Mouse (Mus musculus) stomach, postnatal 0 days (tissue): Measurements from ENCODE around the gene BC107364. TPM values are rescaled to one million over a fixed set of nuclear protein-coding genes. Genes with fewer than 3 reads are reported as not detected.
"Not testable (repeated sequence)": the region's sequence is repeated elsewhere in the genome, so short reads cannot be mapped to it uniquely, and the experiment has no call there.

ENCODE experiments used
- ATAC-seq: fragments of 200-750 bp; cut with Nextera tagmentation; 2 replicates; pipeline ENCODE4 v1.8.0; 2017; ENCODE audit not compliant: low FRiP score, low TSS enrichment
- DNase-seq: peaks from one replicate; pipeline ENCODE4 v3.0.0-alpha.2; 2016; ENCODE audit warnings: low spot score
- H3K27ac ChIP-seq: fragments of 300-500 bp; sonication (generic); replicated peaks from 2 replicates; pipeline ENCODE4 v1.5.1; 2014; ENCODE audit warnings: mild to moderate bottlenecking, control low read depth
- H3K27me3 ChIP-seq: fragments of 300-500 bp; sonication (generic); 2 replicates; pipeline ENCODE4 v1.6.1; 2014; ENCODE audit warnings: low read length; ENCODE audit not compliant: control insufficient read depth, insufficient read depth
- H3K36me3 ChIP-seq: fragments of 300-500 bp; sonication (generic); 2 replicates; pipeline ENCODE4 v1.6.1; 2014; ENCODE audit warnings: low read length, mixed read lengths; ENCODE audit not compliant: control insufficient read depth, insufficient read depth
- H3K4me1 ChIP-seq: fragments of 300-500 bp; sonication (generic); replicated peaks from 2 replicates; pipeline ENCODE4 v1.6.1; 2014; ENCODE audit warnings: antibody characterized with exemption; ENCODE audit not compliant: control insufficient read depth, insufficient read depth
- H3K4me2 ChIP-seq: fragments of 300-500 bp; sonication (generic); replicated peaks from 2 replicates; pipeline ENCODE4 v1.6.1; 2014; ENCODE audit warnings: low read depth, mild to moderate bottlenecking, control low read depth, moderate library complexity
- H3K4me3 ChIP-seq: fragments of 300-500 bp; sonication (generic); 2 replicates; pipeline ENCODE4 v1.5.1; 2014; ENCODE audit warnings: low read depth, low read length, control low read depth
- H3K9ac ChIP-seq: fragments of 300-500 bp; sonication (generic); 2 replicates; pipeline ENCODE4 v1.6.1; 2014; ENCODE audit warnings: mild to moderate bottlenecking, low read length, control low read depth, mixed read lengths
- H3K9me3 ChIP-seq: fragments of 300-500 bp; sonication (generic); 2 replicates; pipeline ENCODE4 v1.6.1; 2016; ENCODE audit warnings: low read length; ENCODE audit not compliant: control insufficient read depth
- CTCF ChIP-seq: IDR thresholded peaks from 2 replicates; pipeline ENCODE4 v1.5.1; 2016; ENCODE audit warnings: antibody characterized with exemption, low read depth, mild to moderate bottlenecking, moderate library complexity
- EP300 ChIP-seq: optimal IDR thresholded peaks from 2 replicates; pipeline ENCODE3; 2016; ENCODE audit warnings: antibody characterized with exemption
- WGBS: fragments of 180-500 bp; shearing (Covaris S2); extraction: QIAGEN DNeasy Blood & Tissue Kit; methylation state at CpG from one replicate; pipeline ENCODE4 v1.1.7; 2014; 5-methylcytosine and 5-hydroxymethylcytosine counted together
- polyA plus RNA-seq: library from polyadenylated mRNA; unstranded; fragments of >200 nt; fragmentation: Nextera tagmentation; extraction: Ambion mirVana; gene quantifications from 2 replicates; pipeline ENCODE4 v1.2.1, GENCODE M21; 2015

BC107364 gene
- polyA plus RNA-seq, 1 experiment from 2014 or later, result 0.18 TPM

- H3K9me3 ChIP-seq, result no peaks in the 10 kb centered on the region
- H3K4me3 ChIP-seq, result no peak overlapping the region
- no peaks in the 10 kb centered on the region for H3K36me3 ChIP-seq
- ATAC-seq (no peak), DNase-seq (no peak)
- 79% methylated on average over 4 of the region's 4 CpGs for WGBS
- no peak overlapping the region for H3K27ac ChIP-seq
- H3K27me3 ChIP-seq, result no peaks in the 10 kb centered on the region; the same call in 1 of the 2 replicates
- H3K9ac ChIP-seq, result no peak overlapping the region
- H3K4me1 ChIP-seq, result no peaks in the 10 kb centered on the region
- no peak overlapping the region for H3K4me2 ChIP-seq
- TF ChIP-seq EP300, result no peak
Measured at GRCm38 (mm10) chr3:96480684-96481270, 28.7 kb upstream of the BC107364 start.

- ATAC-seq (no peak), DNase-seq (no peak)
- Histone ChIP-seq H3K27me3 (no peaks in the 10 kb centered on the region; the same call in 1 of the 2 replicates), H3K4me1 (no peaks in the 10 kb centered on the region), H3K9me3 (no peaks in the 10 kb centered on the region), H3K4me3 (no peak overlapping the region), H3K4me2 (no peak overlapping the region), H3K27ac (no peak overlapping the region), H3K36me3 (no peaks in the 10 kb centered on the region), H3K9ac (no peak overlapping the region)
- no peak for TF ChIP-seq EP300
- TF ChIP-seq CTCF, result no peak
- WGBS, result 26% methylated on average over 3 of the region's 3 CpGs
Measured at GRCm38 (mm10) chr3:96479249-96479648, 27.1 kb upstream of the BC107364 start.

GRCm38 (mm10) chr3:96477558-96477957 lies 25.5 kb upstream of the BC107364 start:
- peaks cover 3% of the 10 kb centered on the region; the same call in 1 of the 2 replicates for H3K27me3 ChIP-seq

GRCm38 (mm10) chr3:96477084-96477483 lies 25.0 kb upstream of the BC107364 start:
- Histone ChIP-seq H3K9ac (no peak overlapping the region), H3K4me1 (no peaks in the 10 kb centered on the region), H3K27ac (no peak overlapping the region), H3K4me3 (no peak overlapping the region), H3K4me2 (no peak overlapping the region), H3K9me3 (no peaks in the 10 kb centered on the region), H3K27me3 (peaks cover 3% of the 10 kb centered on the region; the same call in 1 of the 2 replicates), H3K36me3 (no peaks in the 10 kb centered on the region)
- WGBS, result 44% methylated on average over 3 of the region's 3 CpGs
- DNase-seq, result no peak
- no peak for ATAC-seq
- TF ChIP-seq EP300 (no peak), CTCF (no peak)

More at GRCm38 (mm10) chr3:96477558-96477957, 25.5 kb upstream of the BC107364 start:
- 66% methylated on average over 6 of the region's 6 CpGs for WGBS
- no peaks in the 10 kb centered on the region for H3K4me1 ChIP-seq
- no peak overlapping the region for H3K4me3 ChIP-seq
- no peak for DNase-seq
- ATAC-seq, result no peak
- no peaks in the 10 kb centered on the region for H3K9me3 ChIP-seq
- no peak for TF ChIP-seq EP300
- no peak for TF ChIP-seq CTCF
- H3K4me2 ChIP-seq, result no peak overlapping the region
- no peak overlapping the region for H3K9ac ChIP-seq
- H3K27ac ChIP-seq, result no peak overlapping the region
- H3K36me3 ChIP-seq, result no peaks in the 10 kb centered on the region

GRCm38 (mm10) chr3:96474909-96475655 lies 23.0 kb upstream of the BC107364 start:
- Histone ChIP-seq H3K9me3 (no peaks in the 10 kb centered on the region), H3K9ac (peak overlapping the region; percentile 50; the same call in 1 of the 2 replicates), H3K4me3 (peak overlapping the region; percentile 34), H3K27me3 (peaks cover 3% of the 10 kb centered on the region; the same call in 1 of the 2 replicates), H3K36me3 (no peaks in the 10 kb centered on the region), H3K27ac (no peak overlapping the region), H3K4me1 (no peaks in the 10 kb centered on the region), H3K4me2 (peak overlapping the region; percentile 50)
- WGBS, result 5% methylated on average over 44 of the region's 44 CpGs
- TF ChIP-seq CTCF (no peak), EP300 (no peak)
- peak; percentile 34 for DNase-seq
- peak; percentile 53; the same call in 1 of the 2 replicates for ATAC-seq

GRCm38 (mm10) chr3:96473556-96473955 lies 21.4 kb upstream of the BC107364 start:
- WGBS, result 47% methylated on average over 3 of the region's 3 CpGs
- H3K36me3 ChIP-seq, ATAC-seq, H3K4me2 ChIP-seq, H3K9me3 ChIP-seq, H3K9ac ChIP-seq, H3K4me3 ChIP-seq, DNase-seq, H3K27me3 ChIP-seq, H3K4me1 ChIP-seq, H3K27ac ChIP-seq: not testable (repeated sequence)
